Mouse (Mus musculus) intestine, embryonic 16.5 days (tissue): ENCODE data around the gene Cdc42ep1. TPM values are rescaled to one million over a fixed set of nuclear protein-coding genes. Genes with fewer than 3 reads are reported as not detected.

Experiments
- ATAC-seq: fragments of 200-750 bp; cut with Nextera tagmentation; 2 replicates; pipeline ENCODE4 v1.8.0; 2017; ENCODE audit warnings: moderate TSS enrichment, moderate library complexity
- H3K27ac ChIP-seq: fragments of 300-500 bp; sonication (generic); 2 replicates; pipeline ENCODE4 v1.5.1; 2014; ENCODE audit warnings: mild to moderate bottlenecking, low read length
- H3K27me3 ChIP-seq: fragments of 300-500 bp; sonication (generic); replicated peaks from 2 replicates; pipeline ENCODE4 v1.6.1; 2014; ENCODE audit warnings: low read length, control low read depth, mixed read lengths; ENCODE audit not compliant: control insufficient read depth, insufficient read depth
- H3K36me3 ChIP-seq: fragments of 300-500 bp; sonication (generic); 2 replicates; pipeline ENCODE4 v1.6.1; 2014; ENCODE audit warnings: low read length, control low read depth; ENCODE audit not compliant: control insufficient read depth, insufficient read depth
- H3K4me1 ChIP-seq: fragments of 300-500 bp; sonication (generic); 2 replicates; pipeline ENCODE4 v1.6.1; 2014; ENCODE audit warnings: low read length, control low read depth, mixed read lengths; ENCODE audit not compliant: control insufficient read depth, insufficient read depth
- H3K4me2 ChIP-seq: fragments of 300-500 bp; sonication (generic); 2 replicates; pipeline ENCODE4 v1.6.1; 2014; ENCODE audit warnings: low read depth, low read length, control low read depth
- H3K4me3 ChIP-seq: fragments of 300-500 bp; sonication (generic); 2 replicates; pipeline ENCODE4 v1.5.1; 2014; ENCODE audit warnings: mild to moderate bottlenecking, low read length
- H3K9ac ChIP-seq: fragments of 300-500 bp; sonication (generic); 2 replicates; pipeline ENCODE4 v1.6.1; 2014; ENCODE audit warnings: low read depth, low read length
- H3K9me3 ChIP-seq: fragments of 300-500 bp; sonication (generic); 2 replicates; pipeline ENCODE4 v1.6.1; 2016; ENCODE audit warnings: low read length, control low read depth; ENCODE audit not compliant: control insufficient read depth
- WGBS: fragments of 180-500 bp; shearing (Covaris S2); extraction: QIAGEN DNeasy Blood & Tissue Kit; methylation state at CpG from one replicate; pipeline ENCODE4 v1.1.7; 2014; 5-methylcytosine and 5-hydroxymethylcytosine counted together
- polyA plus RNA-seq: library from polyadenylated mRNA; unstranded; fragments of >200 nt; fragmentation: Nextera tagmentation; extraction: Ambion mirVana; gene quantifications from 2 replicates; pipeline ENCODE4 v1.2.1, GENCODE M21; 2015

Cdc42ep1 gene
- 34.5 and 36.1 TPM in 2 replicates for polyA plus RNA-seq

DNA sequence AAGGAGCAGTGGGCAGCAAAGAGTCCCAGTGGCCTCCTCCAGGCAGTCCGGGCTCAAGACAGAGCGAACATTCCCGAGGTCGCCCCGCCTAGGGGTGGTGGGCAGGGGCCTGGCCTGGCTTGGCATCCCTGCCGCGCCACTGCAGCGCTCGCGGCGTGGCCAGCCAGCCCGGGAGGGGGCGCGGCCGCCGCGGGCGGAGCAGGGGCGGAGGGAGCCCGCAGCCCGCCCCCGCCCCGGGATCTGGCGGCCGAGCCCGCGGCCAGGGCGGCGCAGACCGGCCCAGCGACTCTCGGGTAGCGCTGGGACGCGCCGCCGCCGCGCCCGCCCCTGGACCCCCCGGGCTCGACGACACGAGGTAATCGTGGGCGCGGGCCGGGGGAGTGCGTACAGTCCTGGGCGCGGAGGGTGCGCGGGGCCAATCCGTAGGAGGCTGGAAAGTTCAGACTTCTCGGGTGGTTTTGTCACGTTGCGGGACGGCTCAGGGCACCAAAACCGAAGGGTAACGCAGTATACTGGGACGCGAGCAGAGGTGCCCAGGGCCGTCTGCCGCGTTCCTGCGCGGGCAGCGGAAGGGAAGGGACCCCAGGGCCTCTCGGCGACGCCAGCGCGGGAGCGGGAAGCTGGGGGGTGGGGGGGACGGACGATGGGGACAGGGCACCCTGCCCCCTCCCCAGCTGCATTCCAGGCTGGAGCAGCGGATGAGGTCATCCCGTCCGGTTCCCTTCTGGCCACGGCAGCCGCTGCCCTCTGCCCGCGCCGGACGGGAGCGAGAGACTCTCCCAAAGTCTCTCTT is at the start of gene Cdc42ep1:
Gene Cdc42ep1 (plus strand): TSS at position 254 of the 793 bp plus-strand sequence.
- H3K36me3 ChIP-seq = no peaks in the 10 kb centered on the region
- H3K9me3 ChIP-seq = no peaks in the 10 kb centered on the region
- ATAC-seq = peak; percentile 78
- H3K4me2 ChIP-seq = peak within 1 kb of the TSS; percentile 80
- WGBS = under 1% methylated on average over 68 of the region's 86 CpGs
- peak within 1 kb of the TSS; percentile 89 for H3K27ac ChIP-seq
- H3K27me3 ChIP-seq = no peaks in the 10 kb centered on the region
- peak within 1 kb of the TSS; percentile 94 for H3K9ac ChIP-seq
- H3K4me3 ChIP-seq = peak within 1 kb of the TSS; percentile 64
- H3K4me1 ChIP-seq = peaks cover 56% of the 10 kb centered on the region

DNA sequence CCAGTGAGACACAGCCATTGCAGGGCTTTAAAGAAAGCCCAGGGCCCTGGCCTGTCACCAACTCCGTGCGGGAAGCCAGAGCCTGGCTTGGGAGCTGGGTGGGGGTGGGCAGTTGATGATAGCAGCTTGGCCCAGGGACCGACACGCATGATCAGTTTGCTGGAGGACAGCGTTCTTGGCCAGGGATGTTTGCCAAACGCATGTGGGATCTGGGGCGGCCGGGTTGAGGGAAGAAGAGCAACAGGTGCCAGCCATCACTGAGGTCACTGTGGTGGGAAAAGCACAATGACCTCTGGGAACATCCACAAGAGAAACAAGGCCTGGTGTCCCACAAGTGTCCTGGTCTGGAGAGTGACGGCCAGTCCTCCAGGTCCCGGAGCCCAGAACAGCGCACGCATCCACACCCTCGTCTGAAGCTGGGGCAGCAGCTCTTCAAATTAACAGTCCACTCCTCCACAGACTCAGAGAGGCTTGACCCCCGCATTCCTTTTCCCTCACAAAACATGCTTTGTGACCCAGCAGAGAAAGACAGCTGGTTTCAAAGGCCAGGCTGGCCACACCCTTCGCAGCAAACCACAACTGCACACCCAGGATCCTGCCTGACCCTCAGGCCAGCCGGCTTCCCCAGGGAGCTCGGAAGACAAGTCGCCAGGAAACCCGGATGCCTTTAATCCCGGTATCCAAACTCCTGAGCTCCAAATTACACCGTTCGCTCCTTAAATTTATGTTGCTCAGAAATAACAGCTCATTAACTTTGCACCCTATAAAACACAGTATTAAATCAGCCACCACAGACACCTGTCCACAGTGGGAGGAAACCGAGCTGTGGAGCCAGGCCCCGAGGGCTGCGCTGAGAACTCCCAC is 46.0 kb upstream of the Cdc42ep1 start:
- H3K36me3 ChIP-seq = no peaks in the 10 kb centered on the region
- ATAC-seq = peak; percentile 31; the same call in 1 of the 2 replicates
- peaks cover 10% of the 10 kb centered on the region for H3K4me1 ChIP-seq
- H3K4me2 ChIP-seq = no peak overlapping the region
- 45% methylated on average over 25 of the region's 25 CpGs for WGBS
- no peak overlapping the region for H3K27ac ChIP-seq
- no peak overlapping the region for H3K4me3 ChIP-seq
- H3K9me3 ChIP-seq = no peaks in the 10 kb centered on the region
- no peak overlapping the region for H3K9ac ChIP-seq
- H3K27me3 ChIP-seq = no peaks in the 10 kb centered on the region

DNA sequence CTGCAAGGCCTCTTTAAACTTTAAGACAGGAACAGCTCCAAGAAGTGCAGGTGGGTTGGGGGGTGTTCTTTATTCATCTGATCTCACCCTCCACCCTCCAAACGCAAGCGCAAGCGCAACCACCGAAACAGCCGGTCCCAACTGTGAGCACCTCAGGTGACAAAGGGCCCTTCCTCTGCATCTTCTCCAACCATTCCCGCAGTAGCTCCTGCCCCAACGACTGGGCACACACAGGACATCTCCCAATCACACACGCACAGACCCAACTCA is 45.4 kb upstream of the Cdc42ep1 start:
- H3K4me2 ChIP-seq = no peak overlapping the region
- ATAC-seq = no peak
- no peaks in the 10 kb centered on the region for H3K9me3 ChIP-seq
- H3K27me3 ChIP-seq = no peaks in the 10 kb centered on the region
- peaks cover 14% of the 10 kb centered on the region for H3K4me1 ChIP-seq
- H3K4me3 ChIP-seq = no peak overlapping the region
- H3K36me3 ChIP-seq = no peaks in the 10 kb centered on the region
- no peak overlapping the region for H3K9ac ChIP-seq
- H3K27ac ChIP-seq = no peak overlapping the region
- 90% methylated on average over 8 of the region's 8 CpGs for WGBS

DNA sequence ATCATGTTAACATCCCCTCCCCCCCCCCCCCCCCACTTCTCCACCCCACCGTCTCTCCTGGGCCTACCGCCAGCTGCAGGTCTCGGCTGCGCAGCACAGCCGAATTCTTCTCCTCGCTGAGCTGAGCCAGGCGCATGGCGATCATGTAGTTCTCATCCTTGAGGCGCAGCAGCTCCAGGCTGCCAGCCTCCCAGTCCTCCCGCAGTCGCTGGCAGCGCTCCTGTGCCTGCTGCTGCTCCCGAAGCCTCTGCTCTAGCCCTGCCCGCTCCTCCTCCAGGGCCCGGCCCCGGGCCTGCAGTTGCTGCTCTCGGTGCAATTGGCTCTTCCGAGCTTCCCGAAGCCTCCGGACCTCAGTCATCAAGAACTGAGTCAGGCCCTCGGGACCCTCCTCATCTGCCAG is 43.4 kb upstream of the Cdc42ep1 start:
- Histone ChIP-seq H3K4me3 (no peak overlapping the region), H3K4me2 (no peak overlapping the region), H3K9me3 (no peaks in the 10 kb centered on the region), H3K27ac (no peak overlapping the region), H3K4me1 (peaks cover 27% of the 10 kb centered on the region), H3K27me3 (no peaks in the 10 kb centered on the region), H3K9ac (no peak overlapping the region), H3K36me3 (no peaks in the 10 kb centered on the region)
- ATAC-seq = no peak
- WGBS = 48% methylated on average over 21 of the region's 21 CpGs

DNA sequence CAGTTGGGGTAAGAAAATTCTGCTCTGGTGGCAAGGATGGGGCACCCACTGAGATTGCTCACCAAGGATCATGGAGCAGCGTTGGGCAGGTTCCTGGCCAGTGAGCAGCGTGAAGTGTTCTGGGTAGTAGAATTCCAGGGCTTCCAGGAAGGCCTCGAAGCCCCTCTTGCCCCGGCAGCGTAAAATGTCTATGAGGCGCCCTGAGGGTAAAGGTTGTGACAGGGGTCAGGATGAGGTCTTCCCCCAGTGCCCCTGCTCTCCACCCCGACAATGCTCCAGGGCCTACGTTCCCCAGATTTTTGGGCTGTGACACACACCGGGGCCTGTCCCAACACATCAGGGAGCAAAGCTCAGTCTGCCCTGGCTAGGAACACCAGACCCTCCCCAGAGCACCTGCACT is 40.9 kb upstream of the Cdc42ep1 start:
- H3K27ac ChIP-seq = no peak overlapping the region
- 69% methylated on average over 9 of the region's 9 CpGs for WGBS
- no peaks in the 10 kb centered on the region for H3K9me3 ChIP-seq
- peak overlapping the region; percentile 80 for H3K9ac ChIP-seq
- H3K4me3 ChIP-seq = peak overlapping the region; percentile 75
- ATAC-seq = no peak
- H3K4me1 ChIP-seq = peaks cover 25% of the 10 kb centered on the region
- H3K36me3 ChIP-seq = no peaks in the 10 kb centered on the region
- peak overlapping the region; percentile 97 for H3K4me2 ChIP-seq
- H3K27me3 ChIP-seq = no peaks in the 10 kb centered on the region

DNA sequence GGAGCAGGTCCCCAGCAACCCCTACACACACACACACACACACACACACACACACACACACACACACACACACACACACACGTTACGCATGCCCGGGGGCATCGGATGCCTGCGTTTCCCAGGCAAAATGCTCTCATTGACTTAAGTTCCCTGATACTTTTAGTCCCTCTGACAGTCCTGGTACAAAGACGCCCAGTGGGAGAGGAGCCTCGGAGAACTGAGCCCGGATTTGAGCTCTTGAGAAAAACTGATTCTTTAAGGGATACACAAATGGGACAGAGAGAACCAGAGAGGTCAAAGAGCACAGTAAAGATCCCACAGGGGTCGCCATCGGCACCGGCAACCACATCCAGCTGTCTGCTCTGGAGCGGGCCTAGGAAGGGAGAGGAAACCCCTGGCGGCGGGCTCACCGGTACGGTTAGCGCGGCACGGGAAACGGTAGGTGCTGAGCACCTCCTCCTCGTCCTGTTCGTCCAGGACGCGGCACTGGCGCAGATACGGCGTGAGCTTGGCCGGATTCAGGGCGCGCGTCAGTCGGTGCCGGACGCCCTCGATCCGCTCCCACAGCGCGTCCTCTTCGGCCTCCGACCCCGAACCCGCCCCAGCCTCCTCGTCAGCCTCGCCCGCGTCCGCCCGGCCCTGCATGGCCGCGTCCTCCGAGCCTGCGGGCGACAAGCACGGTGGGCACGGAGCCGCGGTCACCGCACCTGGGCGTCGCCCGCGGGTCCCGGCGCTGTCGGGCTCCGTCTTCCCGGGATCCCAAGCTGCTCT is 40.3 kb upstream of the Cdc42ep1 start:
- peak; percentile 10 for ATAC-seq
- H3K4me1 ChIP-seq = peaks cover 28% of the 10 kb centered on the region
- 3% methylated on average over 61 of the region's 67 CpGs for WGBS

DNA sequence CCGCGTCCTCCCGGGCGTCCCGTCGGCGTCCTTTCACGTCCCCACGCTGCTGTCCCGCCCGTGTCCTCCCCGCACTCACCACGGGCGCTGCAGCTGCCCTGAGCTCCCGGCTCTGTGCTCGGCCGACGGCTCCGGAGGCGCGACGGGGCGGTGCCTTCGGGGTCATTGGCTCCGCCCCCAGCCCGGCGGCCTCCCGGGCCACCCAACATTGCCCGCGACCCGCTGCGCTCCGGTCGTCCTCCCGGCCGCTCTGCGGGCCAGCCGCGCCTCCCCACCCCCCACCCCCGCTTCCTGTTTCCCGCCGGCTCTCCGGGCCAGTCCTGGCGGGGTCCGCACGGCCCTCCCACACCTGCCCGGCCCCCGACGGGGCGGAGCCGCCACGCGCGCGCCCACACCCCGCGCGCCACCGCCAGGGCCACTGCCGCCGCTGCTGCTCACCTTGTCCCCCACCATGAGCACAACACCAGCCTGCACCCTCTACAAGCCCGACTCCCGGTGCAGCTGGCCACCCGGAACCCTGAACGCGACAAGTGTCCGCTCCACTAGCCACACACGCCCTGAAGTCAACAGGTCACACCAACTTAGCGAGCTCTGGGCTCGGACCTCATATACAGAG is 39.5 kb upstream of the Cdc42ep1 start, which contains the start of gene Card10:
Gene Card10 (minus strand): TSS at position 267 of the 616 bp plus-strand sequence.
- H3K27ac ChIP-seq = peak within 1 kb of the TSS; percentile 93
- peaks cover 29% of the 10 kb centered on the region for H3K4me1 ChIP-seq
- ATAC-seq = peak; percentile 74
- no peaks in the 10 kb centered on the region for H3K27me3 ChIP-seq
- H3K9ac ChIP-seq = peak within 1 kb of the TSS; percentile 80
- no peaks in the 10 kb centered on the region for H3K9me3 ChIP-seq
- WGBS = 1% methylated on average over 66 of the region's 70 CpGs
- H3K4me2 ChIP-seq = peak within 1 kb of the TSS; percentile 97
- no peaks in the 10 kb centered on the region for H3K36me3 ChIP-seq
- H3K4me3 ChIP-seq = peak within 1 kb of the TSS; percentile 75

More for the DNA sequence above, 40.3 kb upstream of the Cdc42ep1 start:
- Histone ChIP-seq H3K9me3 (no peaks in the 10 kb centered on the region), H3K4me2 (peak overlapping the region; percentile 97), H3K36me3 (no peaks in the 10 kb centered on the region), H3K27me3 (no peaks in the 10 kb centered on the region), H3K27ac (peak overlapping the region; percentile 93), H3K9ac (peak overlapping the region; percentile 80), H3K4me3 (peak overlapping the region; percentile 75)

DNA sequence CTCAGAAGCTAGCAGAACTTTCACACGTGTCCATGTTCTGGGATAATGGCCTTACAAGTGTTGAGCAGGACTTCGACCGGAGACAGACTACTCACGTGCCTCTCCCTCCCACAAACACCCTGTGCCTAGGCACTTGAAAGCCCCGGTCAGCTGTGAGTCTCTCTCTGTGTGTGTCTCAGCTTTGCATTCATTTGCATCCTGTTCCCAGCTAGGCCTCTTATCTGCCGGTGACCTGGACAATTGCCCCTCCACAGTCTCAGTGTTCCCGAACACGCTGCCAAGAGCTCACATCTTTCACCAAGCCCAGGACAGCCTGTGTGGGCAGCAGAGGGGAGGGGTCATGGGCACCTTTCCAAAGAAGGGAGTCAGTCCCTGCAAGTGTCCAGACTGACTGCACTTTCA is 38.9 kb upstream of the Cdc42ep1 start:
- Histone ChIP-seq H3K4me3 (peak overlapping the region; percentile 75), H3K27me3 (no peaks in the 10 kb centered on the region), H3K4me1 (peaks cover 29% of the 10 kb centered on the region), H3K27ac (peak overlapping the region; percentile 93), H3K9me3 (no peaks in the 10 kb centered on the region), H3K4me2 (peak overlapping the region; percentile 97), H3K9ac (peak overlapping the region; percentile 80), H3K36me3 (no peaks in the 10 kb centered on the region)
- ATAC-seq = peak; percentile 47
- WGBS = 10% methylated on average over 8 of the region's 8 CpGs
